Mouse (Mus musculus) kidney, postnatal 4 days (tissue): ENCODE results near the gene Xlr5c.
"Not testable (repeated sequence)": the region's sequence is repeated elsewhere in the genome, so short reads cannot be mapped to it uniquely, and the experiment has no call there.

ENCODE experiments used
- DNase-seq, 2 experiments: peaks; one replicate each; pipeline ENCODE4 v3.0.0; 2021; ENCODE audit warnings: mixed read lengths in 2 of 2

The Xlr5c gene

DNA sequence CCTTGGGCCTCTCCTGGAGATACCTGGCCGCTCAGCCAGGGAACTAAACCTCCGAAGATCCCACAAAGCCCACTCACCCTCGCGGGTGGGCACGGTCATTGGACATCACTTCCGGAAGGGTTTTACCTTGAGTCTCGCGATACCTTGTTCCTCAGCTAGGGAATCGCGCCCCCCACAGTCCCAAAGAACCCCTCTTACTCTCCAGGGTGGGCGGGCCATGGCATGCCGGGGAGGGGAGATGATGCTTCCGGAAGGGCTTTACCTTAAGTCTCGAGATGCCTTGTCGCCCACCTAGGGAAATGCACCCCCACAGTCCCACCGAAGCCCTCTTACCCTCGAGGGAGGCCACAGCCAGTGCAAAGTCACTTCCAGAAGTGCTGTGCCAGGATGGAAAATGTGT is at the start of gene Xlr5c, which contains the start of gene Xlr5a:
Gene Xlr5c (minus strand): TSS at position 101 of the 400 bp plus-strand sequence.
Gene Xlr5a (minus strand): TSS at position 101 of the 400 bp plus-strand sequence.
- not testable (repeated sequence) for DNase-seq

DNA sequence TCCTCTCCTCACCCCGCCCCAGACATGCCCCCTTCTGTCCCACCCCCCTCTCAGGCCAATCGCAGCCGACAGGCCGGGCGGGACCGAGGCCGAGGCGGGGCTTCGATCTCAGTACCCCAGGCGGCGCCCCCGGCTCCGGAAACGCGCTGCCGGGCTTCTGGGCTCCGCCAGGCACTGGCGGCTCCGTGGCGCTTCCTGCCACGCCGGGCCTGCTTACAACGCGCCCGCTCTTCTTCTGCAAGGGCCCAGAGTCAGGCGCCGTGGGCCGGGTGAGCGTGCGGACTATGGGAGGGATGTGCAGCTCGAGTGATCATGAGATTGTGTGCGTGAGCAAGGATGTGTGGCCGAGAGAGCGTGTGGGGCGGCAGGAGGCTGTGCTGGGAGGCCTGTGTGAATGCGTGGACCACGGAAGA is 49.7 kb upstream of the Xlr5c start, which contains the start of gene Zfp275:
Gene Zfp275 (plus strand): TSS at position 139 of the 413 bp plus-strand sequence.
- DNase-seq = peak; percentile 79 to 86

DNA sequence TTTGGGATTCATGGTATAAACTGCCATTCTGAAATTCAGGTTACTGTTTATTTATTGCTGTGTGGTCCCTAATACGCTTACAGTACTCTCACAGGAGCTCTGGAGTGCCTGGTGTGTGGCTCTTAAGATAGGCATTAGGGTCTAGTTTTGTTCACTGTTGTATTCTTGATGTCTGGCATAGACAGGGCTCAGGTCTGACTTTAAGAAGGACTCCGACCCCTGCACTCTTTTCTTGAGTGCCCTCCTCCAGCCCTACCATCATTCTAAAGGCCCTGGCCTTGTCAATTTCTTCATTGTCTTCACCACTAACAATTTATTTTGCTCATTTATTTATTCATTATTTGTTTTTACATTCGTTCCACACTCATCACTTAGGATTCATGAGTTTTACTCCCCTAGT is 49.3 kb upstream of the Xlr5c start:
- DNase-seq = no peak

DNA sequence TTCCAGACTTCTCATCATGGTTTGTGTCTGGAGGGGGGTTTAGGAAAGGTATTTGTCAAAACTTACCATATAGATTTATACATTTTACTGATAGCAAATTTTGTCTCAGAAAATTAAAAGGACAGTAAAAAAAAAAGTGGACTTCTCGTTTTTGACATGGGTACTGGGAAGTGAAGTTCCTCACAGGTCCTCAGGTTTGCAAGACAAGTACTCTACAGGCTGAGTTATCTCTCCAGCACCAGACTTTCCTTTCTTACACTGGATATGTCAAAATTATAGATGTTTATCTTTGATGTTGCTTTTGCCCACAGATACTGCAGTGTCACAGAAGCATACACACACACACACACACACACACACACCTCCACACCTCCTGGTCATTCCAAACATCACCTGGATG is 48.7 kb upstream of the Xlr5c start:
- DNase-seq = no peak

DNA sequence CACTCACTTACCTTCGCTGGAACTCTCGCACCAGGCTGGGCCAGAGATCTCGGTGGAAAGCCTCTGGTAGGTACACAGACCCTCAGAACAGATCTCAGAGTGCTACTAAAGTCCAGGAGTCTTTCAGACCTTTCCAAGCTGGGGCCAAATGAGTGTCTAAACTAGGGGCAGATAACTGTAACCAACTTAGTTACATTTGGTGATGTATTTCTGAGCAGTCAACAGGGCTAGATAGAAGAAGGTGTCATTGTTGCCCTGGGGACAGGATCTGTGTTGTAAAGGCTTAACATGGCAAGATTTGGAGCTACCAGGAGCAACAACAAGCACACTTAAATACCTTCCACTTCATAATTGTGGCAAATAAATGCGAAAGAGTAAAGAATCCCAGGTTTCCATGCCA is 44.0 kb upstream of the Xlr5c start, which contains the start of gene Gm45015:
Gene Gm45015 (minus strand): TSS at position 101 of the 400 bp plus-strand sequence.
- DNase-seq = no peak

DNA sequence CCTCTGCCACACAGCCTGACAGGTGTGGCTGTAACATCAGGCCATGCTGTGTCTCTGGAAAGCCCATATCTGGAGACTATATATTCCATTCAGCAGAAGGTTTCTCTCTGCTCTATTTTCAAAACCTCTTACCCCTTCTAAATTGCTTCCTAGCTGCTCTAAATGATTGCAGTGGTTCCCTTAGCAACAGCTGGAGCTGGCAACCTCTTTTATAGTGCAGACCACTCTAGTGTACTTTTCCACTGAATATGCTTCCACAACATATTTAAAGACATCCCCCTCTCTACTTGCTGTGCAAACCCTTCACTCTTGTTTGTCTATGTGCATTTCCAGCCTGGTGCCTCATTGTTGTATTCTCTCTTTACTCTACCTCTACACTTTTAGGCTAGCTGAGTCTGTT is 40.8 kb upstream of the Xlr5c start:
- DNase-seq = no peak

DNA sequence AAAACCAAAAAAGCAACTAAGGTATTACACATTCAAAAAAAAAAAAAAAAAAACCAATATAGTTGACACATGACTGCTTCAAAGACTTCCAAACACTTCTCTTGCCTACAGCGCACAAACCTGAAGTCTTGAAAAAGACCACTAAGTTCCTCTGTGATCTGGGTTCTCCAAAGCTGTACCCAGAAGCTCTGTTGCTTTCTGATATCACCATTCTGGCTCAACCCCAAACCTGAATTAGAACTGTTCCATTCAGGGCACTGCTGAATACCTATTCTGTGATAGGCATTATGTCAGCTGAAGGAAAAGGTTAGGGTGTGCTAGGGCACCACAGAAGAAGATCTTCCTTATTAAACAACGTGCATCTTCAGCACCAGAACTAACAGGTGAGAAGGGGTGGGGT is 34.4 kb upstream of the Xlr5c start:
- no peak for DNase-seq

DNA sequence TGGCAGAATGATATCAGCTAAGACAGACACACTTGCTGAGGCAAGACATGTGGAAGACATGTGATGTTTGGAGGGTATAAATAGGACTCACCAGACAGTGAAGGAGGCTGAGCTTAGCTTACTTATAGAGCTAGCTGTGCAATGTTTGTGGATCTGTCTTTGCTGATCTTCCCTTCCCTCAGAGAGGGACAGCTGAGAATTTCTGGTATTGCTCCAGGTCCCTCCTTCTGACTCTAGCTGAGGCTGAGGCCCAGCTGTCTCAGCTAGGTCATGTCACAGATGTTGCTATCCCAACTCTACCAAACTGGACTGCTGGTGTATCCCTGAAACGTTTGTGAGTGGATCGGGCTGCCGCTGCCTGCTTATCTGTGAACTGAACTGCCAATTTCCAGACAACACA is 28.3 kb upstream of the Xlr5c start:
- no peak for DNase-seq

DNA sequence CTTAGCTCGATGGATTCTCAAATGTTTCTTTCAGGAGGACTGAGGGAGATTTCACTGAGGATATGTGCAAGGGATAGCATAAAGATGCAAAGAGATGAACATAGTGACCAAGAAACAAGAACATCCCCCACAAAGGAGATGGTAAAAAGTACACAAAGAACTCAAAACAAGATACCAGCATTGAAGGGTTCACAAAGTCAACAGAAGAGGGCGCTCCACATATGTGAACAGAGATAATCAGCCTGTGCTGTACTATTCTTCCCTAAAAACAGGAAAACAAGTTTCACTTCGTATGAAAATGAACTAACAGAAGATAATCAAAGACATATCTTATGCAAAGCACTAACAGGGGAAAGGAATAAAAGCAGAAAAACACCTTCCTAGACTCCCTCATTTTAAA is 19.7 kb upstream of the Xlr5c start:
- peak; percentile 18 to 43 for DNase-seq

DNA sequence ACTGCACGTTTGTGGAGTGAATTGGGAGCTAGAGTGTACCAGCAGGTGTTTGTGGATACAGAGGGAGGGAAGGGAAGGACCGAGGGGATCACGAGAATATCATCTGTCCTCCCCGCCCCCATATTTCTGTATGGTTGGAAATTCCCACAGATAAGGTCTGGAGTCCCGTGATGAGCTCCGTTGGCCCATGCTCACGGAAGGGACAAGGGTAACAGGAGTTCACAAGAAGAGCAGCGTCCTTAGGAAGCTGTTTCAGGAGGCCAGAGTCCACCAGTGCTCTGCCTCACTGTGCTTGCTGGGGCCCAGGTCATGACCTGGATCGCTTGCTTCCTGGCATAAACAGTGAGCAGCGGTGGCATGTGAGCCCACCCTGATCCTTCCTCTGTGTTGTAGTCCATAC is 3.0 kb upstream of the Xlr5c start:
- DNase-seq = not testable (repeated sequence)

DNA sequence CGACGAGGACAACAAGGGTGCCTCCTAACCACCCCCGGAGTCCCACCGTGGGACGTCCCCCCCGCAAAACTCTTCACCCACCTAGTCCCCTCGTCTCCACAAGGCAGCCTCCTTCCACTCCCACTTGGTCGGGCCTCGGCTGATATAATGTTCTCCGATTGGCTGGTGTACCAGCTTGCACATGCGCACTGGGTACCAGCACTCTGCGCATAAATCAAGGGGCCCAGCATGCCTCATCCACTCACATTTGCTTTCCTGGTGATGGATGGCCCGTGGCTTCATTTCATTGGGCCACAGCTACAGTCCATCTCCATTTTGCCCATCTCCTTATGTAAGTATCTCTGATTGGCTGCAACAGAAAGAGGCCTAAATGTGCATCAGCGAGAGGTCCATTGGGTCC is 27.5 kb downstream of the Xlr5c start, which contains the start of gene Xlr3c:
Gene Xlr3c (minus strand): TSS at position 121 of the 400 bp plus-strand sequence.
- DNase-seq = not testable (repeated sequence)

DNA sequence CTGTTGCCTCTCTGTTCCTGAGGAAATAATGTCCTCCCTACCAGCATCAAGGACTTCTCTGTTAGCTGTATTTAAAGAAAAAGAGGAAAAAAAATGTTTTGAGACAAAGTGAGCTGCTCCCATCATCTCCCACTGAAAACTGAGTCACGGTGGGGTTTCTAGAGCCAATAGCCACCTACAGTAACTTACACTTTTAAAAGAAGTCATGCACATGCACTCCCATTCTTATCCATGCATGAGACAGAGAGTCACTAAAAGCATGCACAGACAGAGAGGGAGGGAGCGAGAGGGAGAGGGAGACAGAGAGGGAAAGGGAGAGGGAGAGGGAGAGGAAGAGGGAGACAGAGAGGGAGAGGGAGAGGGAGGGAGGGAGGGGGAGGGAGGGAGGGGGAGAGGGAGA is 30.3 kb downstream of the Xlr5c start:
- not testable (repeated sequence) for DNase-seq

DNA sequence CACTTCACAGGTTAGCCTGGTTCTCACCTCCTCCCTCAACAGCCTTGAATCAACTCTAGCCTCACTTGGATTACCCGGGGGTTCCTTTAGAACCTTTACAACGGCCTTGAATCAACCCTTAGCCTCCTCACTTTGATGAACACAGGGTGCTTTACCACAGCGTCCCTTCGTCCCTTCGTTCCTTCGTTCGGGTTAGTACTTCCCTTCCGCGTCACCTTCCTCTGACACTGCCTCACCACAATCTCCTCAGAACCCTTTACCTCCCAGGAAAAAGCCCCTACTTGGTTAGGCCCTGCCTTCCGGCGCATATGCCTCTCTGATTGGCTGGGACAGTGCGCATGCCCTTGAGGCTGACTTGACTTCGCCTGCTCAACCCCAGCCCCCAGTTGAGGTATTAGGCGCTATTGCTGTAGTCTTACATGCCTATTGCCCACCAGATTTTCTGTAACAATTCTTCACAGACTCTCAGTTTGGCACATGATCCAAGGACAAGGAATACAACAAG is 49.9 kb downstream of the Xlr5c start, which contains the start of gene Xlr4c:
Gene Xlr4c (minus strand): TSS at position 310 of the 505 bp plus-strand sequence.
- DNase-seq = not testable (repeated sequence)
